Mouse (Mus musculus) MEL (cell line): ENCODE measurements around the gene Mrpl43.

Experiments used
- CHD2 ChIP-seq: IDR thresholded peaks from 2 replicates; pipeline ENCODE4 v1.6.1; 2011; ENCODE audit warnings: low read length, improper control_type of control experiment
- CTCF ChIP-seq, 3 experiments: IDR thresholded peaks in 2 of 3; conservative IDR thresholded peaks in 1 of 3; 2 replicates each; pipeline ENCODE4 v1.5.1; 2011 to 2012; ENCODE audit warnings: low read length in 3 of 3, low read depth in 2 of 3, mild to moderate bottlenecking in 2 of 3, improper control_type of control experiment in 1 of 3, inconsistent platforms in 1 of 3, mixed read lengths in 1 of 3, moderate library complexity in 1 of 3; ENCODE audit not compliant: control insufficient read depth in 1 of 3, insufficient read depth in 1 of 3, poor library complexity in 1 of 3, severe bottlenecking in 1 of 3
- GATA1 ChIP-seq: IDR thresholded peaks from 2 replicates; pipeline ENCODE4 v1.6.1; 2011; ENCODE audit warnings: low read depth, low read length, improper control_type of control experiment
- POLR2A ChIP-seq, 2 experiments: IDR thresholded peaks; 2 replicates each; pipeline ENCODE4 v1.6.1; 2011 to 2012; ENCODE audit warnings: low read length in 2 of 2, mild to moderate bottlenecking in 2 of 2, control low read depth in 1 of 2, improper control_type of control experiment in 1 of 2, low read depth in 1 of 2, moderate library complexity in 1 of 2; ENCODE audit not compliant: control insufficient read depth in 1 of 2, insufficient read depth in 1 of 2, poor library complexity in 1 of 2
- USF1 ChIP-seq: IDR thresholded peaks from 2 replicates; pipeline ENCODE4 v1.6.1; 2014; ENCODE audit warnings: low read depth, mild to moderate bottlenecking, inconsistent platforms, low read length, improper control_type of control experiment, moderate library complexity
- ZMIZ1 ChIP-seq: IDR thresholded peaks from 2 replicates; pipeline ENCODE4 v1.6.1; 2012; ENCODE audit warnings: low read depth, mild to moderate bottlenecking, inconsistent platforms, low read length, improper control_type of control experiment, moderate library complexity

GRCm38 (mm10) chr19:45047935-45048643 is 41.8 kb upstream of the Mrpl43 start:
- TF ChIP-seq CTCF (IDR thresholded peaks at IDR 0.05 in 2 of 3, conservative IDR thresholded peaks at IDR 0.05 in 1 of 3; ENCODE audit: control insufficient read depth in 1 of 3, insufficient read depth in 1 of 3, low read depth in 2 of 3, low read length in 3 of 3, poor library complexity in 1 of 3, severe bottlenecking in 1 of 3) (no peak), GATA1 (peak; percentile 59; the same call in 1 of the 2 replicates), POLR2A (IDR thresholded peaks at IDR 0.05; ENCODE audit: control insufficient read depth in 1 of 2, insufficient read depth in 1 of 2, low read depth in 1 of 2, low read length in 2 of 2, poor library complexity in 1 of 2) (no peak; a peak in 1 of 4 replicates), CHD2 (no peak), USF1 (no peak), ZMIZ1 (no peak)
